Mouse (Mus musculus): ENCODE data around the gene Atp5j2.

- no peak for TF ChIP-seq CTCF (IDR thresholded peaks at IDR 0.05; ENCODE audit: borderline replicate concordance, control insufficient read depth, extremely low read depth, insufficient read depth, low read length, poor library complexity)
- TF ChIP-seq POLR2A (IDR thresholded peaks at IDR 0.05; ENCODE audit: control insufficient read depth, extremely low read depth, insufficient read depth, low read length, poor library complexity), result no peak
These were observed 21.6 kb upstream of the Atp5j2 start for GRCm38 (mm10) chr5:145213505-145213904.

Data from thymus, adult 2 months (tissue).